Mouse (Mus musculus): ENCODE results near the gene Uck1.
A peak's percentile ranks its signal among the peaks of the same experiment; 100 is the strongest.

GRCm38 (mm10) chr2:32235886-32236759, 23.8 kb downstream of the Uck1 start, which contains the start of gene Pomt1:
- TF ChIP-seq CTCF (IDR thresholded peaks at IDR 0.05) (peak; percentile 21; the same call in 1 of the 2 replicates), EP300 (IDR thresholded peaks at IDR 0.05) (no peak)

Measured in lung, postnatal 0 days (tissue).